11 mouse cellular contexts compared by ENCODE assay signal in the genomic region with DNA sequence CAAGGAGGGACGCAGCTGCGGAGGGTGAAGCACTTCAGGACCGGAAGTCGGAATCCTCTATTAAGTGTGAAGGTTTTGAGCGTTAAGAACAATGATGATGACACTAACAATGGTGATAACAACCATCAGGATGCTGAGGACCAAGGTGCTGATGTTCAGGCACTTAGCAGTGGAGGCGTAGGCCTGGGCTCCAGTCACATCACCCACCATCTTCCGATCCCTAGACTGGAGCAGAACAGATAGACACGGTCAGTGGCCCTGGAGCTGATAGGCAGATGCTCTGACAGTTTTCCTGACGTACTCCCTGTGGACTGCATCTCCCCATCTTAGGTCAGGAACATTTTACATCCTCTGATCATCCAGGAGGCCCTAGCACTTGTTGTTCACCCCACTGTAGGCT. TPM values are rescaled to one million over a fixed set of nuclear protein-coding genes. Genes with fewer than 3 reads are reported as not detected.
DNase-seq lines count a peak whose midpoint lies in the region; ATAC-seq and TF ChIP-seq lines count a peak whose summit lies in the region.
"Had no signal": no experiment of that assay in that cellular context is flagged by ENCODE, and none has a peak within 500 bp of the region (broad histone marks: within the 10 kb centered on the region; RNA-seq: fewer than 3 reads in every experiment).

No protein-coding gene starts in this region.

- no peak overlapping the region for H3K4me3 ChIP-seq in heart, embryonic 11.5 days (ENCODE audit: low read depth, low read length)
- no peak overlapping the region for H3K4me3 ChIP-seq in embryonic facial prominence, embryonic 11.5 days (ENCODE audit: low read depth, low read length)
- H3K4me3 ChIP-seq in limb, embryonic 12.5 days (replicated peaks) = peak overlapping the region; percentile 44
- no peak overlapping the region for H3K4me3 ChIP-seq in cerebellum, adult 2 months (replicated peaks; ENCODE audit: insufficient read depth, low read depth, low read length)

- DNase-seq in heart, adult 8-10 months (ENCODE audit: low spot score) = no peak
- DNase-seq in 3T3-L1 (ENCODE audit: low read depth, low spot score) = peak; percentile 29
- no peak for DNase-seq in embryonic facial prominence, embryonic 11.5 days (ENCODE audit: low spot score)
- DNase-seq in cerebellum, adult 2 months = no peak
- no peak for DNase-seq in right cerebral cortex, postnatal 25 days
- no peak for DNase-seq in T-cell, adult 2 months (ENCODE audit: low spot score)

- 77% methylated on average over 9 of the region's 9 CpGs for WGBS in heart, embryonic 11.5 days (ENCODE audit: insufficient replicate concordance)
- WGBS in embryonic facial prominence, embryonic 11.5 days = 90% methylated on average over 9 of the region's 9 CpGs
- 82% methylated on average over 9 of the region's 9 CpGs for WGBS in limb, embryonic 12.5 days
- 91% methylated on average over 9 of the region's 9 CpGs for WGBS in cerebellum, adult 2 months

- no peak for ATAC-seq in heart, embryonic 11.5 days (replicated peaks; ENCODE audit: insufficient number of reproducible peaks, low FRiP score, low TSS enrichment)
- ATAC-seq in embryonic facial prominence, embryonic 11.5 days (replicated peaks; ENCODE audit: insufficient number of reproducible peaks, low FRiP score, low TSS enrichment, low read depth) = no peak
- ATAC-seq in limb, embryonic 12.5 days (ENCODE audit: insufficient number of reproducible peaks, insufficient read depth, low FRiP score, low TSS enrichment, low read depth) = no peak

- no peak for TF ChIP-seq CTCF in cerebellum, adult 2 months (IDR thresholded peaks at IDR 0.05; ENCODE audit: borderline replicate concordance, insufficient read depth, low read depth, low read length)

- 0 out of 2 replicates have a peak, but pooled peaks cover 10% of the 10 kb centered on the region for H3K27me3 ChIP-seq in heart, embryonic 11.5 days (ENCODE audit: control insufficient read depth, insufficient read depth, low read length)
- no peaks in the 10 kb centered on the region for H3K27me3 ChIP-seq in embryonic facial prominence, embryonic 11.5 days (ENCODE audit: control insufficient read depth, insufficient read depth, low read length)
- no peaks in the 10 kb centered on the region for H3K27me3 ChIP-seq in limb, embryonic 12.5 days
- no peaks in the 10 kb centered on the region for H3K27me3 ChIP-seq in cerebellum, adult 2 months (ENCODE audit: control insufficient read depth, insufficient read depth, low read length)

- no peak for TF ChIP-seq POLR2A in cerebellum, adult 2 months (IDR thresholded peaks at IDR 0.05; ENCODE audit: borderline replicate concordance, insufficient read depth, low read length)

- no peaks in the 10 kb centered on the region for H3K36me3 ChIP-seq in heart, embryonic 11.5 days (ENCODE audit: control insufficient read depth, insufficient read depth, low read length)
- no peaks in the 10 kb centered on the region for H3K36me3 ChIP-seq in embryonic facial prominence, embryonic 11.5 days (replicated peaks; ENCODE audit: control insufficient read depth, insufficient read depth, low read depth, low read length)
- H3K36me3 ChIP-seq in limb, embryonic 12.5 days = no peaks in the 10 kb centered on the region

- H3K9ac ChIP-seq in heart, embryonic 11.5 days (ENCODE audit: low read depth, low read length) = no peak overlapping the region
- no peak overlapping the region for H3K9ac ChIP-seq in embryonic facial prominence, embryonic 11.5 days (replicated peaks; ENCODE audit: low read length)
- peak overlapping the region; percentile 67; the same call in 1 of the 2 replicates for H3K9ac ChIP-seq in limb, embryonic 12.5 days (replicated peaks)

- no peak overlapping the region for H3K27ac ChIP-seq in heart, embryonic 11.5 days (ENCODE audit: low read depth, low read length)
- H3K27ac ChIP-seq in embryonic facial prominence, embryonic 11.5 days (replicated peaks; ENCODE audit: low read depth, low read length) = no peak overlapping the region
- H3K27ac ChIP-seq in limb, embryonic 12.5 days = peak overlapping the region; percentile 84; the same call in 1 of the 2 replicates
- no peak overlapping the region for H3K27ac ChIP-seq in cerebellum, adult 2 months (ENCODE audit: insufficient read depth, low read length)

- peak overlapping the region; percentile 58 for H3K4me2 ChIP-seq in heart, embryonic 11.5 days
- peak overlapping the region; percentile 6; the same call in 1 of the 2 replicates for H3K4me2 ChIP-seq in embryonic facial prominence, embryonic 11.5 days (ENCODE audit: low read depth, low read length)
- H3K4me2 ChIP-seq in limb, embryonic 12.5 days = peak overlapping the region; percentile 64

- H3K4me1 ChIP-seq in heart, embryonic 11.5 days (ENCODE audit: control insufficient read depth, insufficient read depth, low read length) = peaks cover 6% of the 10 kb centered on the region; the same call in 1 of the 2 replicates
- H3K4me1 ChIP-seq in embryonic facial prominence, embryonic 11.5 days (ENCODE audit: control insufficient read depth, insufficient read depth, low read length) = no peaks in the 10 kb centered on the region
- peaks cover 32% of the 10 kb centered on the region for H3K4me1 ChIP-seq in limb, embryonic 12.5 days (replicated peaks)
- no peaks in the 10 kb centered on the region for H3K4me1 ChIP-seq in cerebellum, adult 2 months (ENCODE audit: control insufficient read depth, insufficient read depth, low read length)

- no peaks in the 10 kb centered on the region for H3K9me3 ChIP-seq in heart, embryonic 11.5 days (replicated peaks; ENCODE audit: control insufficient read depth, low read length)
- H3K9me3 ChIP-seq in embryonic facial prominence, embryonic 11.5 days (replicated peaks; ENCODE audit: control insufficient read depth, low read length) = no peaks in the 10 kb centered on the region
- H3K9me3 ChIP-seq in limb, embryonic 12.5 days = no peaks in the 10 kb centered on the region

RNA-seq across cellular contexts. Expression of a gene that starts 0.9 kb away (rescaled TPM):
- polyA plus RNA-seq in heart, embryonic 11.5 days (2014; fragmentation: Nextera tagmentation; extraction: Ambion mirVana) = 32.5 and 36.2 TPM in 2 replicates
- 100 to 1,000 TPM in 1 of 4 experiments, 10 to 100 TPM in 3; 83.5 to 104 (median 88.4) TPM for total RNA-seq in heart, adult 8-10 months (2022)
- 29.8 and 36.5 TPM in 2 replicates for polyA plus RNA-seq in embryonic facial prominence, embryonic 11.5 days (2014; fragmentation: Nextera tagmentation; extraction: Ambion mirVana)
- polyA plus RNA-seq in limb, embryonic 12.5 days (2016; fragmentation: Nextera tagmentation; extraction: Ambion mirVana) = 56.5 and 68.6 TPM in 2 replicates
- 44.4 and 47.9 TPM in 2 replicates for polyA plus RNA-seq in cerebellum, adult 2 months (2012; rRNA removed)

RNA-seq across cellular contexts. Expression of a gene that starts 8.1 kb away (rescaled TPM):
- polyA plus RNA-seq in heart, embryonic 11.5 days (2014; fragmentation: Nextera tagmentation; extraction: Ambion mirVana) = 0.26 TPM in 1 of 2 replicates, not detected in the other
- total RNA-seq in heart, adult 8-10 months (2022) = 1 to 10 TPM in 1 of 4 experiments, not detected in 3; 4.9 TPM
- not detected in 2 replicates for polyA plus RNA-seq in embryonic facial prominence, embryonic 11.5 days (2014; fragmentation: Nextera tagmentation; extraction: Ambion mirVana)
- polyA plus RNA-seq in limb, embryonic 12.5 days (2016; fragmentation: Nextera tagmentation; extraction: Ambion mirVana) = not detected in 2 replicates
- polyA plus RNA-seq in cerebellum, adult 2 months (2012; rRNA removed) = 0.56 and 0.87 TPM in 2 replicates
- total RNA-seq: adrenal gland, postnatal 25 days; CH12.LX had no signal

RNA-seq across cellular contexts. Expression of a gene that starts 19.3 kb away (rescaled TPM):
- polyA plus RNA-seq in heart, embryonic 11.5 days (2014; fragmentation: Nextera tagmentation; extraction: Ambion mirVana) = not detected in 2 replicates
- not detected for total RNA-seq in heart, adult 8-10 months (2022)
- not detected in 2 replicates for polyA plus RNA-seq in embryonic facial prominence, embryonic 11.5 days (2014; fragmentation: Nextera tagmentation; extraction: Ambion mirVana)
- not detected in 2 replicates for polyA plus RNA-seq in limb, embryonic 12.5 days (2016; fragmentation: Nextera tagmentation; extraction: Ambion mirVana)
- polyA plus RNA-seq in cerebellum, adult 2 months (2012; rRNA removed) = not detected in 2 replicates
- total RNA-seq: adrenal gland, postnatal 25 days; CH12.LX; megakaryocyte progenitor cell, adult 5-6 weeks had no signal

RNA-seq across cellular contexts. Expression of a gene that starts 42.6 kb away (rescaled TPM):
- 4.8 and 7.6 TPM in 2 replicates for polyA plus RNA-seq in heart, embryonic 11.5 days (2014; fragmentation: Nextera tagmentation; extraction: Ambion mirVana)
- 1 to 10 TPM; 1.6 to 6.3 (median 5.0) TPM for total RNA-seq in heart, adult 8-10 months (2022)
- polyA plus RNA-seq in embryonic facial prominence, embryonic 11.5 days (2014; fragmentation: Nextera tagmentation; extraction: Ambion mirVana) = 19.9 and 20.1 TPM in 2 replicates
- polyA plus RNA-seq in limb, embryonic 12.5 days (2016; fragmentation: Nextera tagmentation; extraction: Ambion mirVana) = 77.8 and 78.8 TPM in 2 replicates
- 19.9 and 20.0 TPM in 2 replicates for polyA plus RNA-seq in cerebellum, adult 2 months (2012; rRNA removed)

RNA-seq across cellular contexts. Expression of a gene that starts 51.2 kb away (rescaled TPM):
- polyA plus RNA-seq in heart, embryonic 11.5 days (2014; fragmentation: Nextera tagmentation; extraction: Ambion mirVana) = 1.4 and 2.6 TPM in 2 replicates
- not detected for total RNA-seq in heart, adult 8-10 months (2022)
- polyA plus RNA-seq in embryonic facial prominence, embryonic 11.5 days (2014; fragmentation: Nextera tagmentation; extraction: Ambion mirVana) = 15.8 and 19.4 TPM in 2 replicates
- polyA plus RNA-seq in limb, embryonic 12.5 days (2016; fragmentation: Nextera tagmentation; extraction: Ambion mirVana) = 37.3 and 40.1 TPM in 2 replicates
- 79.0 and 90.6 TPM in 2 replicates for polyA plus RNA-seq in cerebellum, adult 2 months (2012; rRNA removed)

Comparison
In these comparisons a context has a peak if more than half of its experiments do, and no peak if none do; other contexts are left out.
1. H3K4me2 ChIP-seq: peak in every context shown above with its lines; median percentile 64 in limb, embryonic 12.5 days; 58 in heart, embryonic 11.5 days; 6 in embryonic facial prominence, embryonic 11.5 days.